Mouse (Mus musculus) layer of hippocampus, adult 6 months (tissue): Measurements from ENCODE around the gene Oxld1. TPM values are rescaled to one million over a fixed set of nuclear protein-coding genes. Genes with fewer than 3 reads are reported as not detected.

Source experiments
- long read RNA-seq, 2 experiments: library from polyadenylated mRNA; unstranded; transcript quantifications; one replicate each; pipeline ENCODE4 v2.0.0; 2019 to 2020
- polyA plus RNA-seq: library from polyadenylated mRNA; unstranded; fragments of <200 nt; fragmentation: Nextera tagmentation; gene quantifications from 2 replicates; pipeline ENCODE4 v1.2.3, GENCODE M21; 2021

Gene Oxld1
- 31.7 and 34.6 TPM in 2 replicates for polyA plus RNA-seq
- long read RNA-seq, experiment 1, transcript Oxld1-201 (2 exons, 813 nt) = major isoform, 17 of 25 reads
- long read RNA-seq, experiment 1, transcript Oxld1-202 (2 exons, 372 nt) = minor isoform, 6 of 25 reads
- long read RNA-seq, experiment 1, partial matches to known transcripts = 0 of 25 reads
- long read RNA-seq, experiment 1, other reads (novel, unspliced or antisense) = 2 of 25 reads
- long read RNA-seq, experiment 2, transcript Oxld1-201 (2 exons, 813 nt) = major isoform, 5 of 6 reads
- long read RNA-seq, experiment 2, partial matches to known transcripts = 0 of 6 reads
- long read RNA-seq, experiment 2, other reads (novel, unspliced or antisense) = 0 of 6 reads

DNA sequence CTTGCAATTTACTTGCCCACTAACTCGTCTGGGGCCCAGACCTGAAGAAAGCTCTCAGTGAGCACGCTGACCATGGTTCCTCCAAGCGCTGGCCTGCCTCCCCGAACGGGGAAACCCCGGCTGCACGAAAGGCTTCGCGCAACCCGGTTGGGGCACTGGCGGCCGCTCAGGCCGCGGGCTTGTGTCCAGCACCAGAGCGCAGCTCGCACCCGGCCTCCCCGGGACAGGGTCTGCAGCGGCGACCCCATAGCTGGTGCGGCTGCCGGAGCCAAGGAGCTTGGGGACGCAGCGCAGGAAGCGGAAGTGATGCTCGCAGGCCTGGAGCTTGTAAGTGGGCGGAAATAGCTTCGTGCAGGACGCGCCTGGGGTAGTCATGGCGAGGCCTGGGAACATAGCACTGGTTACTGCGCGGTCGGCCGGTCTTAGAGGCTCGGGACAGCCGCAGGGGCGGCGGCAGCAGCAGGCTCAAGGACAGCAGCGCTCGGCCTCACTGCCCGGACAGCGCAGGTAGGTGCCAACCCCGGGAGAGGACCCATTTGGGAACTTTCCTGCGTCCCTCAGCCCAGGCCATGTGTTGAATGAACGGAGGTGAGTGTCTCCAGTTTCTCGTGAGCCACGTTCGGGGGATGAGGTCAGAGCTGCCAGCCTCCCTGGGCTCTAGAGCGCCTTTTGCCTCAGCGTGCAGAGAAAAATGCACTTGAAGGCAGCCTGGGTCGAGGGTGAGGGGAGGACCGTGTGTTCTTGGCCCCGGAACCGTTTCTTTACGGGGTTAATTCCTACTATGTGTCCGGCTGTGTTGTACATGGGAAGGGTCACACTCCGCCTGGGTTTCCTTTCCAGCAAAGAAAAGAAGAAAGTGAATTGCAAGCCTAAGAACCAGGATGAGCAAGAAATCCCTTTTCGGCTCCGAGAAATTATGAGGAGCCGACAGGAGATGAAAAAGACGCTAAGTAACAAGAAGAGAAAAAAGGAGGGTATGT lies at the start of gene Oxld1, which contains the start of gene Ccdc137:
Oxld1 (minus strand) TSS at position 297 of the 980 bp plus-strand sequence.
Ccdc137 (plus strand) TSS at position 344 of the 980 bp plus-strand sequence.

GRCm38 (mm10) chr11:120491317-120492023 lies 33.6 kb upstream of the Oxld1 start, which contains the start of gene Slc25a10:
Gene Slc25a10 (plus strand): TSS chr11:120491840.

DNA sequence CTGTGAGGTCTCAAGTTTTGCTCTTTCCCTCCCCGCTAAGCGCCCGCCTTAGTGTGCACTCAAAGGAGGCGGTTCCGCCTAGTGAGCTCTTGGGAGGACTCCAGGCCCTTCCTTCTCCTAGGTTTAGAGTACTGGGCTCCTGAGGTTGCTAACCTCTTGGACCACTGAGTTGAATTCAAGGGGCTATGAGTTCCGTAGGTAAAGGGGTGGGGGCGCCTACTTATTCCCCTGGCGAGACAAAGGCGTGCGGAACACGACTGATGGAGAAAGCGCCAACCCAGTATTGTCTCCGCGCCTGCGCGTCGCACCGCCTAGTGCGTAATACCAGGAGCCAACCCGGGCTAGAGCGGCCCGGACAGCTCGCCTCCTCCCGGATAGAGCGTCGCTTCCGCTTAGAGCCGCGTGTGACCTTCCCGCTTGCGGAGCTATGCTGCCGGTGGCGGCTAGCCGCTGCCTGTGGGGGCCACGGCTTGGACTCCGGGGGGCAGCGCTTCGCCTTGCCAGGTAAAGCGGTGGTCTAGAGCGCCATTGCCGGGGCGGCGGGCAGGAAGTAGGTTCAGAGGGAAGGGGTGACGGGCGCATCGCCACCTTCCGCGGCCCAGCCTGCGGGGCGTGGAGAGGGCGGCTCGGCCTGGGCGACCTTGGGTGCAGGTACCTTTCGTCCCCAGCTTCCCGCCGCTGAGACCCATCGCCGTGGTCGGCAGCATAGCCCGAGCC lies 26.6 kb upstream of the Oxld1 start, which contains the start of gene Mrpl12:
Mrpl12 (plus strand) TSS at position 349 of the 717 bp plus-strand sequence.

DNA sequence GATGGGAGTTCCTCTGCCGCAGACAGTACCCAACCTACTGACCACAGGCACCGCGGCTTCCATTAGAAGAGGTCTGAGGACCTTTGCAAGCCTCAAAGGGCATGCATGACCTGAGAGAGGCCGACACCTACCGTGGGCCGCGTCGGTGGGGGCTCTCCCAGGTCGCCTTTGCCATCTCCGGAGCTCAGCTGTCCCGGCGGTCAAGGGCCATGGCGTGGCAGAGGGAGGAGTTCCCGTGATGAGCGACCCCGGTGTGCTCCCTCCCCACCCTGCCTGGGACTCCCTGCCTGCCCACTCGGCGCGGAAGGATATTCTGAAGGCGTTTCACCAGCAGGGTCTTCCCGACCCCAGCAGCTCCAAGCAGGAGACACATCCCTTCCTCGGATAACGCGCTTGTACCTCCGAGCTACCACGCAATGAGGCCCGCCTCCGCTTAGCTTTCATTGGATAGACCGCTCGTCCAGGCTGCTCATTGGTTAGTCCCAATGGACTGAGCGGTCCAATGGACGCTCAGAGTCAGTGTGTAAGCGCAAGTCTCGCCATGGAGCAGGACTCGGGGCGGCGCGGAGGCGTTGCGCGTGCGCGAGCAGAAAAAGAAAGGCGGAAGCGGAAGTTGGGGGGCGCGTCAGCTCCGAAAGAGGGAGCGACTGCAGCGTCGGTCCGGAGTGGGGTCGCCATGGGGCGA lies 9.3 kb upstream of the Oxld1 start, which contains the start of gene Arl16:
Arl16 (minus strand) TSS at position 557 of the 685 bp plus-strand sequence.

DNA sequence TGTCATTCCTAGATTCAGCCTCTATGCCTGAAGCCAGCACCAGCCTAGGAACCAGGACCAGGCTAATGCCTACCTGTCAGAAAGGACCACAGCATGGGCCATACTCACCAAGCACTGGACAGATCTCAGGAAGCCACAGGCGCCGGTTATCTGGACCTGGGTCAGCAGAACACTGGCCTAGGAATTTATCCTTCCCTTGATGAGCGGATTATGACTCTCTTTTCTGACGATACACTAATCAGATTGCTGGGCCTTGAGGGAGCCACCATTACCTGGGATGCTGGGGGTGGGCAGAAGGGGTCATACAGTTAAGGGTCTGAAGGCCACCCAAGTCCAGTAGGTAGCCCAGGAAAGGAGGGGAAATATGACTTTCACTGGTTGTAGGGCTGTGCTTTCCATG lies 4.6 kb downstream of the Oxld1 start, which contains the start of gene Pde6g:
Pde6g (minus strand) TSS at position 195 of the 400 bp plus-strand sequence.

GRCm38 (mm10) chr11:120442344-120442743 lies 15.5 kb downstream of the Oxld1 start, which contains the start of gene Tspan10:
Gene Tspan10 (plus strand): TSS chr11:120442644.

DNA sequence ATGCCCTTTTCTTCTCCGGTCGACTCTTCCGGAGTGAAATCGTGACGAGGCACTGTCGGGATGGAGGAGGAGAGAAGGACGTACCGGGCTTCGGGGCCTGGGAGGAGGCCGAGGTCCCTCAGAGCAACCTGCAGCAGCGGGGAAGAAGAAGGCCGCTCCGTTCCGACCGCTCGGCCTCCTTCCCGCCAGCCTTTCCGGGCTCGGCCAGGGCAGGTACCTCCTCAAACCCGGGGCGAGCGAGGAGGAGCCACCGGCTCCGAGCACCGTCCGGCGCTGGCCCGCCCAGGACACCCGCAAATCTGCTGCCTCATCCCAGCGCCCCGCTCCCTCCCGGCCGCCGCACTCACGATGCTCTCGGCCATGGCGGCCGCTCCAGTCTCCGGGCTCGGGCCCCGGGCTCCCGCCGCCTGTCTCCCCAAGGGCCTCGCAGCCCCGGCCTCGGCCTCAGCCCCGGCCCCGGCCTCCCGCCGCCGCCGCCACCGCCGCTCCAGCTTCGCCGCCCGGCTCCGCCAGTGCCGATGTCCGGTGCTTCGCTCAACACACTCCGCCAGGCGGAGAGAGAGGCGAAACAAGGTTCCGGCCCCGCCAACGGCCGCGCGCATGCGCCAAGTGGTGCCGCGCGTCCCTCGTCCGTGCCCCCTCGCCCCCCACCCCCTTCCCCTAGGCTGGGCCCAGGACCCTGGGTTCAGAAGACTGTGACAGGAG lies 20.6 kb downstream of the Oxld1 start, which contains the start of gene Nploc4:
Nploc4 (minus strand) TSS at position 557 of the 705 bp plus-strand sequence.

Other genes with a start within 250 kb of the Oxld1 start
- 1.1 and 1.6 TPM in 2 replicates for gene Bahcc1, start 225.1 kb downstream of the Oxld1 start, polyA plus RNA-seq
- gene Actg1, start 109.5 kb downstream of the Oxld1 start, polyA plus RNA-seq = 2,332 and 2,802 TPM in 2 replicates
- gene Fscn2, start 96.5 kb downstream of the Oxld1 start, polyA plus RNA-seq = 1.6 TPM in 2 replicates
- 8.4 and 9.4 TPM in 2 replicates for gene Faap100, start 79.3 kb downstream of the Oxld1 start, polyA plus RNA-seq
- gene Nploc4, start 20.4 kb downstream of the Oxld1 start, polyA plus RNA-seq = 5.8 and 6.1 TPM in 2 replicates
- gene Tspan10, start 15.4 kb downstream of the Oxld1 start, polyA plus RNA-seq = 0.21 TPM in 1 of 2 replicates, not detected in the other
- 0.58 and 1.0 TPM in 2 replicates for gene Pde6g, start 4.6 kb downstream of the Oxld1 start, polyA plus RNA-seq
- 29.5 and 39.5 TPM in 2 replicates for gene Ccdc137, start within 50 bp of the Oxld1 start, polyA plus RNA-seq
- gene Arl16, start 9.5 kb upstream of the Oxld1 start, polyA plus RNA-seq = 87.8 and 95.3 TPM in 2 replicates
- 104 and 110 TPM in 2 replicates for gene Mrpl12, start 26.5 kb upstream of the Oxld1 start, polyA plus RNA-seq
- 13.3 and 13.5 TPM in 2 replicates for gene Slc25a10, start 33.8 kb upstream of the Oxld1 start, polyA plus RNA-seq
- gene Gcgr, start 72.6 kb upstream of the Oxld1 start, polyA plus RNA-seq = 0.06 TPM in 1 of 2 replicates, not detected in the other
- 224 and 238 TPM in 2 replicates for gene Mcrip1, start 91.7 kb upstream of the Oxld1 start, polyA plus RNA-seq
- gene Ppp1r27, start 93.1 kb upstream of the Oxld1 start, polyA plus RNA-seq = not detected in 2 replicates
- 126 and 135 TPM in 2 replicates for gene P4hb, start 115.2 kb upstream of the Oxld1 start, polyA plus RNA-seq
- gene Arhgdia, start 123.6 kb upstream of the Oxld1 start, polyA plus RNA-seq = 199 and 207 TPM in 2 replicates
- gene Alyref, start 140.3 kb upstream of the Oxld1 start, polyA plus RNA-seq = 8.1 and 9.0 TPM in 2 replicates
- 89.9 and 107 TPM in 2 replicates for gene Anapc11, start 140.4 kb upstream of the Oxld1 start, polyA plus RNA-seq
- gene Npb, start 150.4 kb upstream of the Oxld1 start, polyA plus RNA-seq = 2.9 and 3.2 TPM in 2 replicates
- gene Pcyt2, start 159.9 kb upstream of the Oxld1 start, polyA plus RNA-seq = 107 and 110 TPM in 2 replicates
- gene Sirt7, start 167.2 kb upstream of the Oxld1 start, polyA plus RNA-seq = 18.0 and 18.2 TPM in 2 replicates
- 12.7 and 13.4 TPM in 2 replicates for gene Mafg, start 175.5 kb upstream of the Oxld1 start, polyA plus RNA-seq
- 3.6 and 4.8 TPM in 2 replicates for gene Pycr1, start 185.7 kb upstream of the Oxld1 start, polyA plus RNA-seq
- 3.6 and 4.0 TPM in 2 replicates for gene Myadml2, start 190.1 kb upstream of the Oxld1 start, polyA plus RNA-seq
- gene Notum, start 203.1 kb upstream of the Oxld1 start, polyA plus RNA-seq = 0.49 and 1.1 TPM in 2 replicates
- 44.3 and 52.2 TPM in 2 replicates for gene Aspscr1, start 214.9 kb upstream of the Oxld1 start, polyA plus RNA-seq